Mouse (Mus musculus) spleen, adult 12 weeks (tissue): Measurements from ENCODE around the gene Bmp6.

Source experiments
- DNase-seq: peaks from one replicate; pipeline ENCODE4 v3.0.0; 2022; ENCODE audit warnings: low spot score

Bmp6 gene

GRCm38 (mm10) chr13:38344713-38345430, at the start of gene Bmp6:
Gene Bmp6, plus strand, starts transcription at chr13:38345107.
- no peak for DNase-seq

DNA sequence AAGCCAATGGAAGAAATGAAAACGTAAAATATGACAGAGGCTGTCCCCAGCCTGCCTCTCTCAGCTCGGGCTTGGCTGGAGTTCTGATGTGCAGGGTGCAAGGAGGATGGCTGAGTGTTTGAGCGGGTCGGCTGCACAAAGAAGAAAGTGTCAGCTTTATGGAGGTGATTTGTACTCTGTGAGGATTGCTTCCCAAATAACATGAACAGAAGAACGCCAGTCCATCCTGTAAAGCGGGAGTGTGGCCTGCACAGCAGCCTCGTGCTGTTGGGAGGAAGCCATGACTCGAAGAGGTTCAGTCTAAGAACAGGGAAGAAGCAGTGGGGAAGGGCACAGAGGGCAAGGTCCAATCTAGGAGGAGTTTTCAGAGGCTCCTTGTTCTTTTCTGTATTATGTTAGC, 48.7 kb upstream of the Bmp6 start:
- DNase-seq: no peak

GRCm38 (mm10) chr13:38296601-38297000, 48.3 kb upstream of the Bmp6 start:
- DNase-seq: no peak

DNA sequence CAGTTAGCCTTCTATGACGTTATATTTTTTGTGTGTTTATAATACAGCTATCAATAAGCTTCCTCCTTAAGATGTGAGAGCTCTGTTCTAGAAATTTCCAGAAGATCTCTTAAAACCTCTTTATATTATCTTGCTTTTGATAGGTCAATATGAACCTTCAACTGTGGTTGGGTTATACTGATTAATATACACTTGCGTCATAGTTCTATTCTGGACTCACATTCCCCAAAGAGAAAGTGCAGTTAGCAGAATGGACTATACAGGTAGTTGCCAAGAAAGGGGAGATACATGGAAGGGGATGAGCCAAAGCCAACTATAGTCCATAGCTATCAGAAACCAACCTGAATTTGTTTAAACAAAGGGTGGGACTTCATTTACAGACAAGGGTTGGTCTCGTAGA, 33.8 kb upstream of the Bmp6 start:
- no peak for DNase-seq

DNA sequence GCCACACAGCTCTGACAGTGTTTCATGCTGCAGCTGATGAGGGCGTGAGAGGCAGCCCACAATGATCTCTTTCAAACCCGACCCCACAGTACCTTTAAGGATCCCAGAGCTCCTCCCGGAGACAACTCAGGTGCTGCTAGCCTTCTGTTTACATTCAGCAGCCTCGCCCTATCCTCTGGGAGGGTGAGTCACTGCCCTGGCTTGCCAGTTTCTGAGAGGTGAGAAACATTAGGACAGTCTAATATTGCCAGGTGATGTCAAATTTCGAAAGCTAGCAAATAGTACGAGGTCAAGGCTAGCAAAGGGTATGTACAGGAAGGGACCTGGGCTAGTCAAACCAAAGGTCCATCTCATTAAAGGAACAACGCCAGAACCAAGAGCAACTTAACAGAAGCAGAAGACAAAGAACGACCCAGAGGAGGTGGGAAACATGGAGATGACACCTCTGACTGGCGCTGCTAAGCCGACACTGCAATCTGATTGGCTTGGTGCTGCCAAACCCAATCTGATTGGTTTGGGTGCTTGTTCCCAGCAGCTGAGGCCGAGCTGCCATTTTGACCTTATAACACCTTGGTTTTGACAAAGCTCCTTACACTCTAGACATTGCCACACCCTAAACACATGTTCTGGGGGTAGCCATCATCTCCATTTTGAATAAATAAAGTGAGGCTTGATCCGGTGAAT, 32.4 kb upstream of the Bmp6 start:
- DNase-seq: no peak

DNA sequence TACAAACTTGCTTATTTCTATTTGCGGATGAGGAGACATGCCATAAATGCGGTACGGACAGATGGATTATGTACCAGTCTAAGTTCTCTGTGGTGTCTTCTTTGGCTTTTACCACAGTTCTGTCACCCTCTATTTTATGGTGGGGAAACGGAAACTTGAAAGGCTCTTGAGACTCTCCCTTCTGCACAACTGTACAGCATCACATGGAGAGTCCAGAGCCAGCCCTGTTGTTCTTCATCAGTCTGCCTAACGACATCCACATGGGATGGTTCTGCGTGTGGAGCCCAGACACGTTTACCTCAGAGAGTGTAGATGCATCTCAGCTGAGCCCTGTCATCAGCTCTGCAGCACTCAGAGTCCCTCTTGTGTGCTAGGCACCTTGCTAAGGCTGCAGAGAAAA, 30.3 kb upstream of the Bmp6 start:
- DNase-seq: no peak

GRCm38 (mm10) chr13:38318418-38318817, 26.5 kb upstream of the Bmp6 start:
- DNase-seq: no peak

GRCm38 (mm10) chr13:38320354-38320753, 24.6 kb upstream of the Bmp6 start:
- no peak for DNase-seq

DNA sequence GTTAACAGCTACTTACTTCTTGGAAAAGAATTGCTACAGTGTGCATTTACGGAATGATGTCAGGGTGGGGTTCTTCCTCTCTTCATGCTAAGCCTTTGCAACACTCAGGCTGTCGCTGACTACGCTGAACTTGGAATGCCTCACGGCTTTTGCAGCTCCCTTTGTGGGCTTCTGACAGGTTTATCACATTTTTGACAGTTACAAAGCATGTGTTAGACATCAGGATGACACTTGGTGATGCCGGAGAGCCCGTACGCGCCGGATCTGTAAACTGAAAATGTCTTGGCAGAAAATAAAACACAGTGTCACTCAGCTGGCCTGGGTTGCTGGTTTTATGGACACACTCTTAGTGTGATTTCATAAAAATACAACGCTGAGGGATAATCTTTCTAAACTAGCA, 20.5 kb upstream of the Bmp6 start:
- DNase-seq: no peak

- DNase-seq: no peak
These were observed 17.5 kb upstream of the Bmp6 start for GRCm38 (mm10) chr13:38327377-38327776.

GRCm38 (mm10) chr13:38333496-38333895, 11.4 kb upstream of the Bmp6 start:
- no peak for DNase-seq

DNA sequence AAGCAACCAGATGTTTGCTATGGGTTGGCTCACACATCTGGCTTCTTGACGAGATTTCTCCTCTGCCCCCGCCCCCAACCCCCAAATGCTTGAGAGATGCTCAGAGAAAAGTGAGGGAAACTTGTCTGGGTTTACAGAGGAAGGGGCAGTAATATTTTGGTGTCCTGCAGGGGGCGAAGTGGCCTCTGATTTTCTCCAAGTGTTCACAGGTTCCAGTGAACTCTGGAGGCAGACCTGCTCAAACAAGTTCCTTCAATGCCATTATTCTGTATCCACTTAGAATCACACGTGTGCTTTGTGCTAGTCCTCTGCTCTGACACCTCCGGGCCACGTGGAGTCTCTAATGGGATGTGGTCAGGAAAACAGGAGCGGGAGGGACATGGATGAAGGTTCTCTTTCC, 2.3 kb upstream of the Bmp6 start:
- peak; percentile 1 for DNase-seq

- no peak for DNase-seq
These were observed 1.7 kb upstream of the Bmp6 start for GRCm38 (mm10) chr13:38343202-38343601.

- no peak for DNase-seq
These were observed 519 bp downstream of the Bmp6 start for GRCm38 (mm10) chr13:38345431-38345820.

DNA sequence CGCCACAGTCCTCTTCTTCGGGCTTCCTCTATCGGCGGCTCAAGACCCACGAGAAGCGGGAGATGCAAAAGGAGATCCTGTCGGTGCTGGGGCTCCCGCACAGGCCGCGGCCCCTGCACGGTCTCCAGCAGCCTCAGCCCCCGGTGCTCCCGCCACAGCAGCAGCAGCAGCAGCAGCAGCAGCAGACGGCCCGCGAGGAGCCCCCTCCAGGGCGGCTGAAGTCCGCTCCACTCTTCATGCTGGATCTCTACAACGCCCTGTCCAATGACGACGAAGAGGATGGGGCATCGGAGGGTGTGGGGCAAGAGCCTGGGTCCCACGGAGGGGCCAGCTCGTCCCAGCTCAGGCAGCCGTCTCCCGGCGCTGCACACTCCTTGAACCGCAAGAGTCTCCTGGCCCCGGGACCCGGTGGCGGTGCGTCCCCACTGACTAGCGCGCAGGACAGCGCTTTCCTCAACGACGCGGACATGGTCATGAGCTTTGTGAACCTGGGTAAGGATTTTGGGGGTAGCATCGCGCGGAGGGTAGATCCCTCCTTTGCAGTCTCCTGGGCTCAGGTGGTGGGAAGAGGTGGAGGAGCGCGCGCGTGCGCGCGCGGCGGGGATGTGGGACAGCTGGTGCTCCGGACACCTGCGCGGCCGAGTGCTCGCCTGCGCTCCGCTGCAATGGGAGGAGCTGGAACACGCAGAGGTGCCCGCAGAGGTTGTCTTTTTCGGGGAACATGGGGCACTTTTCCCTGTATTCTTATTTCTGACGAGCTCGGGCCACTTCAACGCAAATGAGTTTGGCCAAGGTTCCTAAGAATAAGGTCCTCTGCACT, 1.4 kb downstream of the Bmp6 start:
- DNase-seq: no peak

DNA sequence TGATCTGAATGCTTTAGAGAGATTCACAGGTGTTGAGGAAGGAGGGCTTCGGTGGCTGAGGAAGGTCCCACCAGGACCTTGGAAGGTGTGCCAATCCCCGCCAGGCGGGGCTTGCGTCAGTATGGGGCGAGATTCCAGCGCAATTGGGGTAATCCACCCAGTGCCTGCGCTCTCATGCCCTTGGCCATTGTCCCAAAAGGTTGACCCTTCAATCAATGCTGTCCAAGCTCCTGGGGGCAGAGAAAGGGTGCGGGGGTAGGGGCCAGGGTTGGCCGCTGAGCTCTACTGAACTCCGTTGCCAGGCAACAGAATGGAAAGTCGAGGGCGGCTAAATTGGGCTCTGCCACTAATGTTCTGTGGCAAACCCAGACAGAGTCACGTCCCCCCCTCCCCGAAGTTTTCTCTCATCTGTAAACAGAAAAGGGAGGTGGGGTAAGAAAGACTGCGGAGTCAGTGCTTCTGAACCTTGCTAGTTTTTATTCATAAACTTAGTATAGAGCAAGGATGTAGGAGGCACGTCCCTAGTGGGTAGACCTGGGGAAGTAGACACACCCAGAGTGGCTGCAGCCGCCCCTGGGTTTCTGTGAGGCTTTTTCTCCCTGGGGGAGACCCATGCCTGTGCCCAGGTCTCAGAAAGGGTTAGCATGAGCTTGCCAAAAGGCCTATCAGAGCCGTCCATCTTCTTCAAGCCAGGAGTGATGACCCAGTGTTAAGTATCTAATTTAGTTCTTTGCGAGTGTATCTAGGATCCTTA, 2.3 kb downstream of the Bmp6 start:
- no peak for DNase-seq

GRCm38 (mm10) chr13:38347775-38348135, 2.8 kb downstream of the Bmp6 start:
- DNase-seq: no peak

GRCm38 (mm10) chr13:38349046-38349445, 4.1 kb downstream of the Bmp6 start:
- no peak for DNase-seq

- DNase-seq: no peak
These were observed 4.9 kb downstream of the Bmp6 start for GRCm38 (mm10) chr13:38349818-38350217.

DNA sequence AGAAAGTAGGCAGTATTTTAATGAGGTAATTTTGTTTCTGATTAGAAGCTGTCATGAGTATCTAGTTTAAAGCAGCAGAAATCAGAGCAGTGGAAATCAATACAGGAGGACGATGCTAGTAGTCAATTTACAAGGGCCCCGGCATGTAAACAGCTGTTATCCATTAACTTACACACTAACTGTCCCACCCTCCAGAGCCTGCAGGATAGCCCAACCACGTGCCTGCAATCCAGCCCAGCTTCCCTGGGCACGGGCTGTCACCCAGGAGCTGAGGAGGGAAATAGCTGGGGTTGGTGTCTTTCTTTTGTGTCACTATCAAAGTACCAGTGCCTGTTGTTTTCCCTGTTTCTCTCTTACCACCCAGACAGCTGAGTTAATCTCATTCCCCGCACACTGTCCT, 7.1 kb downstream of the Bmp6 start:
- no peak for DNase-seq

GRCm38 (mm10) chr13:38352986-38353385, 8.1 kb downstream of the Bmp6 start:
- no peak for DNase-seq
